Mouse (Mus musculus) A20 (cell line): ENCODE data around the gene Sgms1.

Experiments used
- DNase-seq: peaks from one replicate; pipeline ENCODE4 v3.0.0-alpha.2; 2011; ENCODE audit warnings: low read depth, low spot score

Sgms1 gene

GRCm38 (mm10) chr19:32292782-32293776 lies 96.4 kb downstream of the Sgms1 start:
- no peak for DNase-seq

- peak; percentile 28 for DNase-seq
Measured at GRCm38 (mm10) chr19:32292067-32292739, 97.3 kb downstream of the Sgms1 start.

GRCm38 (mm10) chr19:32291130-32291529 lies 98.4 kb downstream of the Sgms1 start:
- no peak for DNase-seq

- no peak for DNase-seq
Measured at GRCm38 (mm10) chr19:32288895-32289294, 100.6 kb downstream of the Sgms1 start.

GRCm38 (mm10) chr19:32287839-32288238 lies 101.7 kb downstream of the Sgms1 start:
- no peak for DNase-seq

GRCm38 (mm10) chr19:32285455-32285831 lies 104.1 kb downstream of the Sgms1 start:
- DNase-seq, result no peak

- DNase-seq, result no peak
Measured at GRCm38 (mm10) chr19:32284681-32285454, 104.6 kb downstream of the Sgms1 start.

- DNase-seq, result no peak
Measured at GRCm38 (mm10) chr19:32281917-32282316, 107.6 kb downstream of the Sgms1 start.

- no peak for DNase-seq
Measured at GRCm38 (mm10) chr19:32280380-32280779, 109.1 kb downstream of the Sgms1 start.

GRCm38 (mm10) chr19:32279400-32279799 lies 110.1 kb downstream of the Sgms1 start:
- no peak for DNase-seq

GRCm38 (mm10) chr19:32277869-32278268 lies 111.6 kb downstream of the Sgms1 start:
- no peak for DNase-seq

GRCm38 (mm10) chr19:32277287-32277686 lies 112.2 kb downstream of the Sgms1 start:
- DNase-seq, result no peak

GRCm38 (mm10) chr19:32276817-32277216 lies 112.7 kb downstream of the Sgms1 start:
- DNase-seq, result no peak

- DNase-seq, result no peak
Measured at GRCm38 (mm10) chr19:32276263-32276662, 113.3 kb downstream of the Sgms1 start.

- DNase-seq, result no peak
Measured at GRCm38 (mm10) chr19:32275068-32275925, 114.2 kb downstream of the Sgms1 start.

GRCm38 (mm10) chr19:32274145-32274544 lies 115.4 kb downstream of the Sgms1 start:
- DNase-seq, result no peak

- no peak for DNase-seq
Measured at GRCm38 (mm10) chr19:32273714-32274113, 115.8 kb downstream of the Sgms1 start.

GRCm38 (mm10) chr19:32272475-32273260 lies 116.8 kb downstream of the Sgms1 start:
- DNase-seq, result no peak

GRCm38 (mm10) chr19:32271455-32272200 lies 117.9 kb downstream of the Sgms1 start:
- DNase-seq, result no peak

- no peak for DNase-seq
Measured at GRCm38 (mm10) chr19:32269844-32270176, 119.7 kb downstream of the Sgms1 start.
